Mouse (Mus musculus) ovary, postnatal 10 days (tissue): ENCODE results near the gene Zfp36l2.
"Not testable (repeated sequence)": the region's sequence is repeated elsewhere in the genome, so short reads cannot be mapped to it uniquely, and the experiment has no call there.

Experiments used
- DNase-seq: peaks from one replicate; pipeline ENCODE4 v3.0.0; 2022; ENCODE audit warnings: low spot score

Zfp36l2 gene

GRCm38 (mm10) chr17:84194282-84195002, 6.7 kb upstream of the Zfp36l2 start:
- no peak for DNase-seq

- DNase-seq, result no peak
These were observed 5.7 kb upstream of the Zfp36l2 start for GRCm38 (mm10) chr17:84193411-84193810.

- no peak for DNase-seq
These were observed 4.2 kb upstream of the Zfp36l2 start for GRCm38 (mm10) chr17:84191946-84192345.

- DNase-seq, result no peak
These were observed 3.1 kb upstream of the Zfp36l2 start for GRCm38 (mm10) chr17:84190885-84191284.

- DNase-seq, result no peak
These were observed 1.5 kb upstream of the Zfp36l2 start for GRCm38 (mm10) chr17:84189127-84189854.

- peak; percentile 91 for DNase-seq
These were observed 721 bp upstream of the Zfp36l2 start for GRCm38 (mm10) chr17:84188374-84188961.

- DNase-seq, result not testable (repeated sequence)
These were observed 483 bp downstream of the Zfp36l2 start for GRCm38 (mm10) chr17:84187264-84187663.

GRCm38 (mm10) chr17:84186451-84187202, 1.1 kb downstream of the Zfp36l2 start:
- peak; percentile 52 for DNase-seq

GRCm38 (mm10) chr17:84185581-84186450, 1.9 kb downstream of the Zfp36l2 start:
- no peak for DNase-seq

GRCm38 (mm10) chr17:84185011-84185411, 2.7 kb downstream of the Zfp36l2 start:
- no peak for DNase-seq

- peak; percentile 64 for DNase-seq
These were observed 4.4 kb downstream of the Zfp36l2 start for GRCm38 (mm10) chr17:84183291-84183781.

GRCm38 (mm10) chr17:84182311-84183271, 5.2 kb downstream of the Zfp36l2 start:
- no peak for DNase-seq

GRCm38 (mm10) chr17:84181502-84182310, 6.0 kb downstream of the Zfp36l2 start:
- no peak for DNase-seq

GRCm38 (mm10) chr17:84180715-84181501, 6.8 kb downstream of the Zfp36l2 start:
- no peak for DNase-seq

GRCm38 (mm10) chr17:84179973-84180365, 7.8 kb downstream of the Zfp36l2 start:
- DNase-seq, result no peak

GRCm38 (mm10) chr17:84179026-84179972, 8.4 kb downstream of the Zfp36l2 start:
- DNase-seq, result no peak

- no peak for DNase-seq
These were observed 10.3 kb downstream of the Zfp36l2 start for GRCm38 (mm10) chr17:84177481-84177880.
